Mouse (Mus musculus) Muller cell, postnatal 12 days (primary cell): ENCODE measurements around the gene Bet1l.
A peak's percentile ranks its signal among the peaks of the same experiment; 100 is the strongest.
"Not testable (repeated sequence)": the region's sequence is repeated elsewhere in the genome, so short reads cannot be mapped to it uniquely, and the experiment has no call there.

ENCODE experiments used
- DNase-seq: peaks from one replicate; pipeline ENCODE4 v3.0.0-alpha.2; 2015; ENCODE audit errors: inconsistent ontology term

Bet1l gene

GRCm38 (mm10) chr7:140857550-140858505 is at the start of gene Bet1l:
Gene Bet1l (minus strand): TSS chr7:140857577.
- peak; percentile 24 for DNase-seq

GRCm38 (mm10) chr7:140907131-140907530 is 49.8 kb upstream of the Bet1l start:
- DNase-seq, result no peak

DNA sequence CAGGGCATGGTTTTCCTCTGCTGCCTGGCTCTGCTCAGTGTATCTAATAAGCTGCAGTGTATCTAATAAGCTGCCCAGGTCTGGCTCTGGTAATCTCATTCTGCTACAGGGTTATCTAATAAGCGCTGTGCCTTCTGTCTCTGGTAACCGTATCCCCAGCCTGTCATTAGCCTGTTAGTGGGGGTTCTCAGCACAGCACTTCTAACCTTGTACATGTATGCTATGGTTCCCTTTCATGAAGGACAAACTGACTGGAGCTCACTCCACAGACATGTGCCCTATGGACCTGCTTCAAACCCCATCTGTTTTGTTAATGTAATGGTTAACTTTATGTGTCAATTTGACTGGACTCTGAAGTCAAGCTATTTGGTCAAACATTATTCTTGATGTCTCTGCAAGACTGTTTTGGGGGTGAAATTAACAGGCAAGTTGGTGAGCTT is 48.3 kb upstream of the Bet1l start:
- DNase-seq, result no peak

- peak; percentile 52 for DNase-seq
These were observed 45.8 kb upstream of the Bet1l start for GRCm38 (mm10) chr7:140903212-140903611.

GRCm38 (mm10) chr7:140902036-140902875 is 44.9 kb upstream of the Bet1l start:
- no peak for DNase-seq

GRCm38 (mm10) chr7:140900220-140900619 is 42.8 kb upstream of the Bet1l start, which contains the start of gene Cox8b:
Gene Cox8b (minus strand): TSS chr7:140900446.
- no peak for DNase-seq

DNA sequence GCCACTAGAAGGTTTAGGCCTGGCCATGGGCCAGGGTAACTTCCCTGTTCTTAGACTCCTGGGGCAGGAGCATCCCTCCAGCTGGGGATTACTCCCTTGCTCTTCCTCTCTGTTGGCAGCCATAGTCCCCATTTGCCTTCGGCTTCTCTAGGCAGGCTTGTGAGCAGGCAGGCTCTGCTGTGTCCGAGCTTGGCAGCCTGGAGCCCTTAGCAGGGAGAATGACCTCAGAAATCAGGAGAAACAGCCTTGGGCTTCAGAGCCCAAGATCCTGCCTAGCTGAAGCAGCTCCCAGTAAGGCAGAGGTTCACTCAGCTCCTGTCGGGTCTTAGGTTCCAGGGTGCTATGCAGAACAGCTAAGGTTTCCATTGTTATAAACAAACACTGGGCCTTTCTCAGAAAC is 41.7 kb upstream of the Bet1l start:
- DNase-seq, result no peak

DNA sequence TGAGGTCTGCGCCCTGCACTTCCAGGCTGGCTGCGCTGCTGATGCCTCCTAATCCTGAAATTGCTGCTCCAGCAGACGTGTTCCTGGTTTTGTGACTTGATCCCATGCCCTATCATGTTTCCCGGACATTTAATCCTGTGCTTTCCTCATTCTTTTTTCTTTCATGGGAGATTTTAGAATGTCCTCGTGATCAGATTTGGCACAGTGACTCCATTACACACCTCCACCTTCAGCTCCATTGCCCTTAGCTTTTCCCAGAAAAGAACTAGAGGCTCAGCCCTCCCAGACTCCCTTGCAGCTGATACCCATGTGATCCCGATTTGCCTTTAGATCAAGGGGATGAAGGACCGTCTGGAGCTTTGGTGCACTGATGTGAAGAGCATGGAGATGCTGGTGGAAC is 40.5 kb upstream of the Bet1l start:
- no peak for DNase-seq

GRCm38 (mm10) chr7:140894611-140895010 is 37.2 kb upstream of the Bet1l start:
- DNase-seq, result no peak

GRCm38 (mm10) chr7:140894031-140894430 is 36.7 kb upstream of the Bet1l start:
- no peak for DNase-seq

DNA sequence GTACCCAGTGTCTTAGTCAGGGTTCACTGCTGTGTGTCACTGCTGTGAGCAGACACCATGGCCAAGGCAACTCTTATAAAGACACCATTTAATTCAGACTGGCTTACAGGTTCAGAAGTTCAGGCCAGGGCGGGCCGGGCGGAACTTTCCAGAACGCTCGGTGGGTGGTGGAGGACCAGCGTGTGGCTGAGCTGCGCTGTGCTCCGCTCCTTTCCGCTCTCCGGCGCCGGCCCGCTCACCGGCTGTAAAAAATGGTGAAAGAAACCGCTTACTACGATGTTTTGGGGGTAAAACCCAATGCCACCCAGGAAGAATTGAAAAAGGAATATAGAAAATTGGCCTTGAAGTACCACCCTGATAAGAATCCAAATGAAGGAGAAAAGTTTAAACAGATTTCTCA is 33.3 kb upstream of the Bet1l start:
- not testable (repeated sequence) for DNase-seq

- DNase-seq, result no peak
These were observed 25.1 kb upstream of the Bet1l start for GRCm38 (mm10) chr7:140882469-140882803.

GRCm38 (mm10) chr7:140881696-140882468 is 24.5 kb upstream of the Bet1l start, which contains the start of the genes Psmd13 and Sirt3:
Gene Psmd13 (plus strand): TSS chr7:140881968.
Gene Sirt3 (minus strand): TSS chr7:140882309.
- peak; percentile 96 for DNase-seq

DNA sequence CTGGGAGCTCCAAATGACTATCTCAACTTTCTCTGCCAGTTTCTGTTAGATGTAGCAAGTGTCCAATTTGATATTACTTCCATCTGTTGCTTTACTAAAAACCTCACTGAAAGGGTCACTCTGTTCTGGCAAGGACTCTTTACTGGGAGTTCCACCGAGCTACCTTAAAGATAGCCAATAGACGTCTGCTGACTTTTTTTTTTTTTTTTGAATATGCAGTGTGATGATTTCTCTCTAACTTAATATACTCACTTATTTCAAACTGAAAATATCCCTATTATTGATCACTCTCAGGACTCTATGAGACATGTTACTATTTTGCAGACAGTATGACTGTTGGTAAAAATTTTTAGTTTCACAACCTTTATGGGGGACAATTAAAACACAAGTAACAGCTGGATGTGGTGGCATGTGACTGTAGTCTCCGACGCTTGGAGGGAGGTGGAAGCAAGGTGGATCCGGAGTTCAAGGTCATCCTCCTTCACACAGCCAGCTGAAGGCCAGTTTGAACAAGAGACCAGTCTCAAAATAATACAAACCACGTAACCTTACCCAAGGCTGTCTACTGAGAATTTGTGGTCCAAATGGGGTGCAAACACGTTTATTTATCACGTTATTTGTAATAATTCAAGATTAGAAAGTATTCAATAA is 23.6 kb upstream of the Bet1l start:
- DNase-seq, result no peak

- DNase-seq, result no peak
These were observed 23.0 kb upstream of the Bet1l start for GRCm38 (mm10) chr7:140880419-140880818.

DNA sequence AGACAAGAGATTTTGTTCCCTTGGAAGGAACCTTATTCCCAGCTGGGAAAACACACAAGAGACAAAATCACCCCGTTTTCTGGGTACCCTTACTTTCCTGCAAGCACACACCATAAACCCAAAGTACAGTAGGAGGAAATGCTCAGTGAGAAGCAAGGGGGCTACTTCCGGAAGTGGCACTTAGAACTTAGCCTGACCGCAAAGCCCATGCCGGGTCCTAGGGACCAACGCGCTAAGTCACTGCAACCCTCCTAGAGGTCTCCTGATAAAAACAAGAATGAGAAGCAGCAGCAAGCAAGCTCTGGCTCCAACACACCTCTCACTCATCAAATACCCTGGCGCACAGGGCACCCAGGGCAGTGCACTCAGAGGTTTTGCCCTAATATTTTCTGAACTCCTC is 22.0 kb upstream of the Bet1l start:
- DNase-seq, result no peak

- no peak for DNase-seq
These were observed 20.0 kb upstream of the Bet1l start for GRCm38 (mm10) chr7:140877364-140877763.

- DNase-seq, result no peak
These were observed 16.8 kb upstream of the Bet1l start for GRCm38 (mm10) chr7:140874224-140874623.

DNA sequence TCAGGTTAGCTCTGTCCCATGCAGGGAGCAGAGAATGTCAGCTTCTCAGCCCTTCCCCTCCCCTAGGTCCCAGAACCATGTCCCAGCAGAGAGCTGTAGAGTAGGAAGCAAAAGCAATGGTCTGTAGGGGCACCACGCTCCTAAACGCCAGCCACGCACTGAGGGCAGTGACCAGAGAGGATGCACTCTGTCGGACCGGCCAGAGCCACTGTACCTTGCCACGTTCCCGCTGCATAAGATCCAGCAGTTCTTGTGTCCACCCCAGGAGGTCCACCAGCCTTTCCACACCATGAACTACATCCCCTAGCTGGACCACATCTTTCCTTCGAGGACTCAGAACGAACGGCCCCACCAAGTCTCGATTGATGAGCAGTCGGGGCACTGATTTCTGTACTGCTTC is 7.4 kb upstream of the Bet1l start:
- DNase-seq, result no peak

- DNase-seq, result no peak
These were observed 3.4 kb upstream of the Bet1l start for GRCm38 (mm10) chr7:140860728-140861127.

- no peak for DNase-seq
These were observed 2.6 kb upstream of the Bet1l start for GRCm38 (mm10) chr7:140859997-140860396.
